Mouse (Mus musculus) testis, adult 2 months (tissue): ENCODE measurements around the gene Mrpl39.

Experiments used
- CTCF ChIP-seq: fragments of 200-500 bp; IDR thresholded peaks from 2 replicates; pipeline ENCODE4 v1.5.1; 2012; ENCODE audit warnings: low read depth, mild to moderate bottlenecking, inconsistent platforms, low read length, moderate library complexity; ENCODE audit not compliant: control insufficient read depth, insufficient read depth, insufficient replicate concordance
- POLR2A ChIP-seq: fragments of 200-500 bp; IDR thresholded peaks from 2 replicates; pipeline ENCODE4 v1.6.1; 2012; ENCODE audit warnings: low read depth, mild to moderate bottlenecking, inconsistent platforms, low read length, moderate library complexity; ENCODE audit not compliant: control insufficient read depth

GRCm38 (mm10) chr16:84698708-84699107 is 36.8 kb downstream of the Mrpl39 start:
- TF ChIP-seq POLR2A (no peak), CTCF (no peak)
